Mouse (Mus musculus): ENCODE data around the gene 4930432M17Rik. TPM values are rescaled to one million over a fixed set of nuclear protein-coding genes. Genes with fewer than 3 reads are reported as not detected.

The 4930432M17Rik gene
- polyA plus RNA-seq, 1 experiment from 2014 or later, result not detected

DNA sequence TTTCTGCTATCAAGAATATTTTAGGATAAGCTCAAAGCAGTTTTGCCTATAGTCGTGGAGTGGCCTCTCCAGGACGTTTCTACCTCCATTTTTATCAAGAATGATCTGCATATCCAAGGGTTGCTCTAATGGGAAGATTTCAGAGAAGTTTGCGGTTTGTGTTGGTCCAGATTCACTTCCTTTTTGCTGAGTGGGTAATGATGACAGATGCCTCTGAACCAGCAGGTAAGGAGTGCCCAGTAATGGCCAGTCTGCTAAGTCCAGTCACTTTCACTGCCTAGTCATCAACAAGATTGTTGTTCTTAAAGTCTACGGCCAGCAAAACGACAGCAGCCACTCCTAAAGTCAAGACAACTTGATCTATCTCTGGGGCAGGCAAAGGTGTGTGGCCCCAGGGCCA lies 32.8 kb upstream of the 4930432M17Rik start:
- H3K36me3 ChIP-seq (ENCODE audit: control insufficient read depth, insufficient read depth, low read length), result no peaks in the 10 kb centered on the region
- ATAC-seq (ENCODE audit: insufficient number of reproducible peaks, insufficient read depth, low FRiP score, low read depth), result no peak
- H3K9ac ChIP-seq (replicated peaks; ENCODE audit: low read depth, low read length), result no peak overlapping the region
- 79% methylated on average over 5 of the region's 5 CpGs for WGBS
- no peaks in the 10 kb centered on the region for H3K27me3 ChIP-seq (ENCODE audit: control insufficient read depth, insufficient read depth, low read length)
- H3K4me1 ChIP-seq (ENCODE audit: control insufficient read depth, insufficient read depth, low read length), result 0 out of 2 replicates have a peak, but pooled peaks cover 6% of the 10 kb centered on the region
- H3K9me3 ChIP-seq (ENCODE audit: control insufficient read depth, low read depth, low read length), result no peaks in the 10 kb centered on the region
- H3K27ac ChIP-seq (ENCODE audit: low read length), result no peak overlapping the region
- H3K4me3 ChIP-seq (ENCODE audit: low read depth, low read length), result no peak overlapping the region
- H3K4me2 ChIP-seq (replicated peaks; ENCODE audit: low read depth, low read length), result no peak overlapping the region

DNA sequence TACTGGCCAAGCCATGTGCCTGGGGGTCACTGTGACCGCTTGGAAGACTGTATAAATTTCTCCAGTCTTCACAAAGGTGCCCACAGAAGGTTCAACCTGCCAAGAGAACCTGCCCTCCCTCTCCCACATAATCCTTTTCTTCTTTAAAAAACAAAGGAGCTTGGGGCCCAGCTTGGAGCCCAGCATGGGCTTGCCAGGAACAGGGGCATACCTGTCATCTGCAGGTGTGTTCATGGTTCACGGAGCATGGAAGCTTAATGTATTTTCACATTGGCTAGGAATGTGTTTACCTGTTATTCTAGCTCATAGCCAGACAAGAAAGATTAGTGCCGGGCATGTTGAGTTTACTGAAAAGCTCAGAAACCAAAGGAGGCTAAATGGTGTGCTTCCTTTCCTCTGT lies 32.3 kb upstream of the 4930432M17Rik start:
- Histone ChIP-seq H3K27me3 (ENCODE audit: control insufficient read depth, insufficient read depth, low read length) (no peaks in the 10 kb centered on the region), H3K27ac (ENCODE audit: low read length) (no peak overlapping the region), H3K4me3 (ENCODE audit: low read depth, low read length) (no peak overlapping the region), H3K4me1 (ENCODE audit: control insufficient read depth, insufficient read depth, low read length) (0 out of 2 replicates have a peak, but pooled peaks cover 6% of the 10 kb centered on the region), H3K4me2 (replicated peaks; ENCODE audit: low read depth, low read length) (no peak overlapping the region), H3K9ac (replicated peaks; ENCODE audit: low read depth, low read length) (no peak overlapping the region), H3K9me3 (ENCODE audit: control insufficient read depth, low read depth, low read length) (no peaks in the 10 kb centered on the region), H3K36me3 (ENCODE audit: control insufficient read depth, insufficient read depth, low read length) (no peaks in the 10 kb centered on the region)
- 80% methylated on average over 3 of the region's 3 CpGs for WGBS
- ATAC-seq (ENCODE audit: insufficient number of reproducible peaks, insufficient read depth, low FRiP score, low read depth), result no peak

DNA sequence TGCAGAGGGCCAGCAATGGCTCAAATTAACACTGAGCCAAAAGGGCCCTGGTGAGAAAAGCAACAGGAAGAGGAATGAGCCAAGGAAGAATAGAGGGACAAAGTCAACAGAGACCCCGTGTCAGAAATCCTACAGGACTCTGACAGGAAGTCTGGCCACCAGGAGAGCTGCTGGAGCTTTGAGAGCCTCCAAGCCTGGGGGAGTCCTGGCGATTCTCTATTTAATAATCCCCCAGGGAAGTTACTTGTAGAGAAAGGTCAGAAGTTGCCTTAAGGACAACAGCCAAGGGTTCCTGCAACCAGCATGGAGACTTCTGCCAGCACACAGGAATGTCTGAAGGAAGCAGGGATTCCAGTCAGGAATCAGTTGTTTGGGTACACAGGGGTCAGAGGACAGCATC lies 30.0 kb upstream of the 4930432M17Rik start:
- Histone ChIP-seq H3K9ac (replicated peaks; ENCODE audit: low read depth, low read length) (no peak overlapping the region), H3K4me2 (replicated peaks; ENCODE audit: low read depth, low read length) (no peak overlapping the region), H3K4me3 (ENCODE audit: low read depth, low read length) (no peak overlapping the region), H3K9me3 (ENCODE audit: control insufficient read depth, low read depth, low read length) (no peaks in the 10 kb centered on the region), H3K27me3 (ENCODE audit: control insufficient read depth, insufficient read depth, low read length) (no peaks in the 10 kb centered on the region), H3K27ac (ENCODE audit: low read length) (no peak overlapping the region), H3K36me3 (ENCODE audit: control insufficient read depth, insufficient read depth, low read length) (no peaks in the 10 kb centered on the region), H3K4me1 (ENCODE audit: control insufficient read depth, insufficient read depth, low read length) (peaks cover 9% of the 10 kb centered on the region; the same call in 1 of the 2 replicates)
- WGBS, result 34% methylated on average over 2 of the region's 2 CpGs
- ATAC-seq (ENCODE audit: insufficient number of reproducible peaks, insufficient read depth, low FRiP score, low read depth), result no peak

DNA sequence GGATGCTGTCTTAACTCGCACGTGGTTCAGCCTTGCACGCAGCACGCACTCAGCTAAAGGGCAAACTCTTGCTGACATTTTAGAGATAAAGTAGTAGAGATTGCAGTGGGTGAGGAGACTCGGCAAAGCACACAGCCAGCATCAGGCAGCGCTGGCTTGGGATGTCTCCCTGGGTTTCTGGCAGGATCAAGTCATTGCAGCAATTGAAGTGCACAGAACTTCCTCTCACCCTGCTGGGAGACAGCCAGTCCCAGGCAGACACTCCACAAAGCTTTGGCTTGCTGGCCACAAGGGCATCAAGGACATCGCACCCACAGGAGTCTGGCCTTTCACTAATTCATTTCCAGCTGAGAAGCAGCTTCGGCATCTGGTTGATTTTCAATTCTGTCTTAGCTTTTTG lies 27.3 kb upstream of the 4930432M17Rik start:
- no peaks in the 10 kb centered on the region for H3K9me3 ChIP-seq (ENCODE audit: control insufficient read depth, low read depth, low read length)
- H3K36me3 ChIP-seq (ENCODE audit: control insufficient read depth, insufficient read depth, low read length), result no peaks in the 10 kb centered on the region
- H3K4me2 ChIP-seq (replicated peaks; ENCODE audit: low read depth, low read length), result no peak overlapping the region
- no peak overlapping the region for H3K9ac ChIP-seq (replicated peaks; ENCODE audit: low read depth, low read length)
- peaks cover 22% of the 10 kb centered on the region for H3K4me1 ChIP-seq (ENCODE audit: control insufficient read depth, insufficient read depth, low read length)
- H3K27ac ChIP-seq (ENCODE audit: low read length), result no peak overlapping the region
- no peak for ATAC-seq (ENCODE audit: insufficient number of reproducible peaks, insufficient read depth, low FRiP score, low read depth)
- 61% methylated on average over 8 of the region's 8 CpGs for WGBS
- H3K27me3 ChIP-seq (ENCODE audit: control insufficient read depth, insufficient read depth, low read length), result no peaks in the 10 kb centered on the region
- H3K4me3 ChIP-seq (ENCODE audit: low read depth, low read length), result no peak overlapping the region

DNA sequence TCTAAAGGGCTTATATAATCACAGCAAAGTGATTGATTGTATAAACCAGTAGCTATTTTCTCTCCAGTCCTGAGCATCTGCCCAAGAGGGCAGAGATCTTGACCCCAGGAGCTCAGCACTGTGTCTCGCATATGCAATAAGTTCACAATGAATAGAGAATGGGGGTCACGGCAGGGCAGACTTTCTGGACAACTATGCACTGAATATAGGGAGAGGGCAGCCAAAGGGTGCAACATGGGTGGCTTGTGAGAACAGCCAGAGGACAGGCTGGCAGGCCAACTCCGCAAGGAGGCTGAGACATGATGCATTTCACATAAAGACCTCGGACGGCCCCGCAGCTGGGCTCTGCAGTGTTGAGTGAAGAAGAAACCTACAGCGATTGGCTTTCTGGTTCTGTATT lies 25.1 kb upstream of the 4930432M17Rik start:
- H3K27me3 ChIP-seq (ENCODE audit: control insufficient read depth, insufficient read depth, low read length), result no peaks in the 10 kb centered on the region
- no peak for ATAC-seq (ENCODE audit: insufficient number of reproducible peaks, insufficient read depth, low FRiP score, low read depth)

DNA sequence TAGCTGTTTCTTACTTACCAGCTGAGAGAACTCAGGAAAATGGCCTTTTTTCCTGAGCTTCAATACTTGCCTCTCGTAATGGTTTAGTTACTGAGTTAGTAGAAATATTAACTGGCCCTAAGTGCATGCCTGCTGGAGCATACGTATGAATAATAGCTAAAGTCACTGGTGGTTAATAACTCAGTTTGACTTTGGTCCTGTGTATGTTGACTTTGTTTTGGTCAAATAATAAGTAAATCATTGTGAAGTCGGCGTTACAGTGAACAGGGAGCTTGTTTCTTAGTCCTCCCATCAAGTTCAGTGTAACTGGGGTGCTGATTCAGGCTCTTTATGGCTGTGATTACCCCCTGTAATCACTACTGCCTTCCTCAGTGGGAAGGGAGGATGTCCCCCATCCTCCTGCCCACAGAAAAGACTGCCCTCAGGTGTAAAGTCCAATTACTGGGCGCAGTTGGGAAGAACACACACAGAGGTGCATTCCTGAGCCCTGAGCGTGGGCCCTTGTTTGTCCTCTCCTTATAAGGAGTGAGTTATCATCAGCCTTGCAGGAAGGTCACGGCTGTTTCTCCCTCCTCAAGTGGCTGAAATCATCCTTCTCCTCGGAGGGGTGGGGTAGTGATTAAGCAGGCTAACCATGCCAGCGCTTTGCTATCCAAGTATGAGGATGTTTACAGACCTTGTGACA lies 24.1 kb upstream of the 4930432M17Rik start:
- no peaks in the 10 kb centered on the region for H3K36me3 ChIP-seq (ENCODE audit: control insufficient read depth, insufficient read depth, low read length)
- H3K4me2 ChIP-seq (replicated peaks; ENCODE audit: low read depth, low read length), result no peak overlapping the region
- ATAC-seq (ENCODE audit: insufficient number of reproducible peaks, insufficient read depth, low FRiP score, low read depth), result peak; percentile 85
- H3K4me3 ChIP-seq (ENCODE audit: low read depth, low read length), result no peak overlapping the region
- peaks cover 24% of the 10 kb centered on the region for H3K4me1 ChIP-seq (ENCODE audit: control insufficient read depth, insufficient read depth, low read length)
- 31% methylated on average over 9 of the region's 9 CpGs for WGBS
- no peaks in the 10 kb centered on the region for H3K9me3 ChIP-seq (ENCODE audit: control insufficient read depth, low read depth, low read length)
- no peaks in the 10 kb centered on the region for H3K27me3 ChIP-seq (ENCODE audit: control insufficient read depth, insufficient read depth, low read length)
- H3K9ac ChIP-seq (replicated peaks; ENCODE audit: low read depth, low read length), result no peak overlapping the region
- H3K27ac ChIP-seq (ENCODE audit: low read length), result peak overlapping the region; percentile 64; the same call in 1 of the 2 replicates

More for the DNA sequence above, 25.1 kb upstream of the 4930432M17Rik start:
- Histone ChIP-seq H3K9me3 (ENCODE audit: control insufficient read depth, low read depth, low read length) (no peaks in the 10 kb centered on the region), H3K36me3 (ENCODE audit: control insufficient read depth, insufficient read depth, low read length) (no peaks in the 10 kb centered on the region), H3K27ac (ENCODE audit: low read length) (peak overlapping the region; percentile 64; the same call in 1 of the 2 replicates), H3K4me1 (ENCODE audit: control insufficient read depth, insufficient read depth, low read length) (peaks cover 23% of the 10 kb centered on the region), H3K4me2 (replicated peaks; ENCODE audit: low read depth, low read length) (no peak overlapping the region), H3K9ac (replicated peaks; ENCODE audit: low read depth, low read length) (no peak overlapping the region), H3K4me3 (ENCODE audit: low read depth, low read length) (no peak overlapping the region)
- 48% methylated on average over 7 of the region's 7 CpGs for WGBS

DNA sequence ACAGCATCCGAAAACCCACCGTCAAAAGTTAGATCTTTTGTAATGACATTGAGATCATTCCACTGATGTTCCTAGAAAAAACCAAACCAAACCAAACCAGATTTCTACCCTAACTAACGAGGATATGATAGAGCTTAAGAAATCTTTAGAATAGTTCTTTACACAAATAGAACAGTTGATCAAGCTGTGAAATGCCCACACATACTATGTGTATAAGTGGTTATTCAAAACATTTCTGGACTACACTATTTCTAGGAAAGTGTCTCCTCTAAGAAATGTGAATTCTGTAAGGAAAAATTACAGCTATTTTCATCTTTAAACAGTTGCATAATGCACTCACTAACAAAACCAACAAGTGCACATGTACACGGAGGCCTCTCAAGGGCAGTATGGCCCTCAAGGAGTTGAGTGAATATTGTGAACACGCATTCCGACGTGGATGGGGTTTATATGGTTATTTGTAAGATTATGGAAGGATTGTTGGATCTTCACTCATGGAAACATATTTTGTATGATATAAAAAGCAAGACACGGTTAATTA lies 22.3 kb upstream of the 4930432M17Rik start:
- Histone ChIP-seq H3K4me2 (replicated peaks; ENCODE audit: low read depth, low read length) (no peak overlapping the region), H3K9ac (replicated peaks; ENCODE audit: low read depth, low read length) (no peak overlapping the region), H3K9me3 (ENCODE audit: control insufficient read depth, low read depth, low read length) (no peaks in the 10 kb centered on the region), H3K4me1 (ENCODE audit: control insufficient read depth, insufficient read depth, low read length) (peaks cover 24% of the 10 kb centered on the region), H3K27ac (ENCODE audit: low read length) (no peak overlapping the region), H3K27me3 (ENCODE audit: control insufficient read depth, insufficient read depth, low read length) (no peaks in the 10 kb centered on the region), H3K4me3 (ENCODE audit: low read depth, low read length) (no peak overlapping the region), H3K36me3 (ENCODE audit: control insufficient read depth, insufficient read depth, low read length) (no peaks in the 10 kb centered on the region)
- no peak for ATAC-seq (ENCODE audit: insufficient number of reproducible peaks, insufficient read depth, low FRiP score, low read depth)
- 93% methylated on average over 8 of the region's 8 CpGs for WGBS

- Histone ChIP-seq H3K9me3 (ENCODE audit: control insufficient read depth, low read depth, low read length) (no peaks in the 10 kb centered on the region), H3K9ac (replicated peaks; ENCODE audit: low read depth, low read length) (no peak overlapping the region), H3K27me3 (ENCODE audit: control insufficient read depth, insufficient read depth, low read length) (no peaks in the 10 kb centered on the region), H3K4me3 (ENCODE audit: low read depth, low read length) (no peak overlapping the region), H3K4me1 (ENCODE audit: control insufficient read depth, insufficient read depth, low read length) (peaks cover 24% of the 10 kb centered on the region), H3K27ac (ENCODE audit: low read length) (no peak overlapping the region), H3K4me2 (replicated peaks; ENCODE audit: low read depth, low read length) (no peak overlapping the region), H3K36me3 (ENCODE audit: control insufficient read depth, insufficient read depth, low read length) (no peaks in the 10 kb centered on the region)
- 32% methylated on average over 10 of the region's 10 CpGs for WGBS
- ATAC-seq (ENCODE audit: insufficient number of reproducible peaks, insufficient read depth, low FRiP score, low read depth), result no peak
These were observed 20.4 kb upstream of the 4930432M17Rik start for GRCm38 (mm10) chr3:121650052-121650671.

All from stomach, embryonic 14.5 days (tissue).